Mouse (Mus musculus): Measurements from ENCODE around the gene Ache. TPM values are rescaled to one million over a fixed set of nuclear protein-coding genes. Genes with fewer than 3 reads are reported as not detected.

The Ache gene
- total and polyA plus RNA-seq, 3 experiments = 7.0 to 16.8 TPM; not detected in 1

GRCm38 (mm10) chr5:137317361-137317760, 30.0 kb downstream of the Ache start (continued):
- peak; percentile 69 for TF ChIP-seq MYB (IDR thresholded peaks at IDR 0.05; ENCODE audit: low read depth, low read length)

- no peak overlapping the region for H3K27ac ChIP-seq (ENCODE audit: control insufficient read depth, low read depth, low read length)
- H3K4me3 ChIP-seq (ENCODE audit: control insufficient read depth in 1 of 2, insufficient read depth in 1 of 2, low read depth in 2 of 2, low read length in 2 of 2) = no peak overlapping the region
- H3K27me3 ChIP-seq (ENCODE audit: control insufficient read depth in 1 of 2, insufficient read depth in 2 of 2, low read length in 2 of 2) = no peaks in the 10 kb centered on the region
- TF ChIP-seq KAT2A (conservative IDR thresholded peaks at IDR 0.05; ENCODE audit: low read depth, low read length) = no peak
- TF ChIP-seq CHD1 (IDR thresholded peaks at IDR 0.05; ENCODE audit: low read depth, low read length) = no peak
- TF ChIP-seq JUND (IDR thresholded peaks at IDR 0.05; ENCODE audit: low read depth, low read length) = no peak
- TF ChIP-seq SMC3 (IDR thresholded peaks at IDR 0.05; ENCODE audit: low read depth, low read length) = no peak
- no peak for TF ChIP-seq UBTF (IDR thresholded peaks at IDR 0.05; ENCODE audit: borderline replicate concordance, insufficient read depth, low read depth, low read length)
- no peak for TF ChIP-seq CHD2 (IDR thresholded peaks at IDR 0.05; ENCODE audit: low read length)
- no peak for TF ChIP-seq CTCF (IDR thresholded peaks at IDR 0.05 in 2 of 3, conservative IDR thresholded peaks at IDR 0.05 in 1 of 3; ENCODE audit: control insufficient read depth in 1 of 3, insufficient read depth in 1 of 3, low read depth in 2 of 3, low read length in 3 of 3, poor library complexity in 1 of 3, severe bottlenecking in 1 of 3)
- no peak for TF ChIP-seq TBP (IDR thresholded peaks at IDR 0.05; ENCODE audit: low read depth, low read length)
- TF ChIP-seq BHLHE40 (IDR thresholded peaks at IDR 0.05; ENCODE audit: borderline replicate concordance, low read depth, low read length) = no peak
- no peak for TF ChIP-seq ZKSCAN1 (IDR thresholded peaks at IDR 0.05; ENCODE audit: low read depth, low read length)
- no peak for TF ChIP-seq MXI1 (IDR thresholded peaks at IDR 0.05; ENCODE audit: low read depth, low read length)
- TF ChIP-seq USF2 (IDR thresholded peaks at IDR 0.05; ENCODE audit: borderline replicate concordance in 1 of 2, insufficient read depth in 1 of 2, low read depth in 1 of 2, low read length in 2 of 2) = no peak
- no peaks in the 10 kb centered on the region for H3K79me2 ChIP-seq (ENCODE audit: control insufficient read depth, insufficient read depth, low read length, poor library complexity)
- H3K4me1 ChIP-seq (ENCODE audit: control insufficient read depth in 1 of 2, insufficient read depth in 2 of 2, low read length in 2 of 2) = peaks cover 16 to 17% of the 10 kb centered on the region in 2 experiments
- peaks cover 0 to 13% of the 10 kb centered on the region in 2 experiments; a peak in 3 of 4 replicates for H3K36me3 ChIP-seq (ENCODE audit: control insufficient read depth in 1 of 2, insufficient read depth in 2 of 2, low read length in 2 of 2)
- no peak overlapping the region for H3K9ac ChIP-seq (ENCODE audit: control insufficient read depth, low read depth, low read length, poor library complexity, severe bottlenecking)
- no peaks in the 10 kb centered on the region for H3K9me3 ChIP-seq (replicated peaks; ENCODE audit: insufficient read depth, low read length)
- no peak for DNase-seq (ENCODE audit: low read depth, low spot score)
Measured at GRCm38 (mm10) chr5:137318570-137318969, 31.3 kb downstream of the Ache start.

DNA sequence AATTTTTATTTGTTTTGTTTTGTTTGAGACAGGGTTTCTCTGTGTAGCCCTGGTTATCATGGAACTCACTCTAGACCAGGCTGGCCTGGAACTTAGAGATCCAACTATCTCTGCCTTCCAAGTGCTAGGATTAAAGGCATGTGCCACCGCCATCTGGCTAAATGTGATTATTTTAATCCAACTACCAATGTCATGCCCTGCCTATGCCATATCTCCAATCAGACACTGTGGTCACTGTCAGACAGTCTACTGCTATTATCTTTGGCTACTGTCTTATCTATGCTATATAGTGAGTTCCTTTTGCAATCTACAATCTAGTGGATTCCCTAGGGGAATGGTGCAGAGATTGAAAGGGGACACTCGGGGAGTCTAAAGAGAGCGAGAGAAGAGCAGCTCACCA, 33.7 kb downstream of the Ache start:
- no peak overlapping the region for H3K9ac ChIP-seq (ENCODE audit: control insufficient read depth, low read depth, low read length, poor library complexity, severe bottlenecking)
- H3K27ac ChIP-seq (ENCODE audit: control insufficient read depth, low read depth, low read length) = no peak overlapping the region
- peaks cover 0 to 13% of the 10 kb centered on the region in 2 experiments; a peak in 3 of 4 replicates for H3K36me3 ChIP-seq (ENCODE audit: control insufficient read depth in 1 of 2, insufficient read depth in 2 of 2, low read length in 2 of 2)
- no peak overlapping the region for H3K4me3 ChIP-seq (ENCODE audit: control insufficient read depth in 1 of 2, insufficient read depth in 1 of 2, low read depth in 2 of 2, low read length in 2 of 2)
- TF ChIP-seq BHLHE40 (IDR thresholded peaks at IDR 0.05; ENCODE audit: borderline replicate concordance, low read depth, low read length) = peak; percentile 63
- peak; percentile 34 to 73; a peak in 3 of 4 replicates for TF ChIP-seq EP300 (IDR thresholded peaks at IDR 0.05; ENCODE audit: low read depth in 1 of 2, low read length in 2 of 2)
- peak; percentile 80; the same call in 1 of the 2 replicates for TF ChIP-seq RCOR1 (IDR thresholded peaks at IDR 0.05; ENCODE audit: low read depth, low read length)
- peak; percentile 16; the same call in 1 of the 2 replicates for TF ChIP-seq SIN3A (IDR thresholded peaks at IDR 0.05; ENCODE audit: low read length)
- TF ChIP-seq ETS1 (IDR thresholded peaks at IDR 0.05; ENCODE audit: low read depth, low read length) = 0 out of 2 replicates have a peak, but pooled peaks have one; percentile 26
- TF ChIP-seq GABPA (IDR thresholded peaks at IDR 0.05; ENCODE audit: low read depth, low read length) = no peak
- TF ChIP-seq GATA1 (IDR thresholded peaks at IDR 0.05; ENCODE audit: low read depth, low read length) = peak; percentile 66
- TF ChIP-seq USF2 (IDR thresholded peaks at IDR 0.05; ENCODE audit: borderline replicate concordance in 1 of 2, insufficient read depth in 1 of 2, low read depth in 1 of 2, low read length in 2 of 2) = no peak
- peak; percentile 68; the same call in 1 of the 2 replicates for TF ChIP-seq TCF12 (IDR thresholded peaks at IDR 0.05; ENCODE audit: low read depth, low read length)
- peak; percentile 52 for TF ChIP-seq TAL1 (IDR thresholded peaks at IDR 0.05; ENCODE audit: low read length)
- no peaks in the 10 kb centered on the region for H3K27me3 ChIP-seq (ENCODE audit: control insufficient read depth in 1 of 2, insufficient read depth in 2 of 2, low read length in 2 of 2)
- H3K79me2 ChIP-seq (ENCODE audit: control insufficient read depth, insufficient read depth, low read length, poor library complexity) = no peaks in the 10 kb centered on the region
- H3K4me1 ChIP-seq (ENCODE audit: control insufficient read depth in 1 of 2, insufficient read depth in 2 of 2, low read length in 2 of 2) = peaks cover 14 to 16% of the 10 kb centered on the region in 2 experiments
- no peak for DNase-seq (ENCODE audit: low read depth, low spot score)
- no peaks in the 10 kb centered on the region for H3K9me3 ChIP-seq (replicated peaks; ENCODE audit: insufficient read depth, low read length)

Data from MEL (cell line).